Mouse (Mus musculus): Measurements from ENCODE around the gene Slc22a23.

The Slc22a23 gene

GRCm38 (mm10) chr13:34258765-34259164 lies 86.2 kb downstream of the Slc22a23 start:
- POLR2A ChIA-PET, result interaction anchor here in 1 of 4 experiments (0.6 to 1.3 kb wide), 3 partner anchors 7 to 10 kb away, joined by 3 to 4 read pairs (median 3); no protein-coding TSS in a partner anchor
- CTCF ChIA-PET, result no interaction called here

GRCm38 (mm10) chr13:34257177-34257576 lies 87.8 kb downstream of the Slc22a23 start:
- CTCF ChIA-PET, result no interaction called here
- POLR2A ChIA-PET, result interaction anchor here in 1 of 4 experiments (1.1 kb wide), 1 partner anchor 12 kb away, joined by 3 read pairs; no protein-coding TSS in a partner anchor

- POLR2A ChIA-PET, result interaction anchor here in 1 of 4 experiments (1.1 kb wide), 1 partner anchor 11 kb away, joined by 3 read pairs; no protein-coding TSS in a partner anchor
Measured at GRCm38 (mm10) chr13:34256676-34257075, 88.3 kb downstream of the Slc22a23 start.

DNA sequence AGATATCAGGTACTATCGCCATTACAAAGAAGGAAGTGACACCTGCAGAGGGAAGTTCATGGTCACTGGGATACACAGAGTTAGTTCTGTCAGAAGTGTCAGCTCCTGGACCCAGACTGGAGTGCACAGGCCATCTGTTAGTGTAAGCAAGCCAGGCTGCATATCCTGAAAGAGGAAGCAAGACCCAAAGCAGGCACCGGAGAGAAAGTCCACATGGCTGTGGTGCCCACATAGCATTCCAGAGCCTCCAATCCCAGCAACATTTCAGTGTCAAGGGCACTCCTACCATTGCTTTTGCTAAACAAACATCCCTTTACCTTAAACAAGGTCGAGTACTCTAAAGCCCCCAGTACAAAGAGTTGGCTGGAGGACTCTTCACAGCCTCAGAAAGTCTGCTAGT lies 89.7 kb downstream of the Slc22a23 start:
- ChIA-PET CTCF (no interaction called here), POLR2A (no interaction called here)

More at GRCm38 (mm10) chr13:34256676-34257075, 88.3 kb downstream of the Slc22a23 start:
- CTCF ChIA-PET, result no interaction called here

- CTCF ChIA-PET, result no interaction called here
- POLR2A ChIA-PET, result interaction anchor here in 2 of 4 experiments (0.6 to 1.2 kb wide), 3 partner anchors 33 to 125 kb away, joined by 3 to 4 read pairs (median 3); partner anchors contain the start of gene Tubb2b (in 1 of the 2)
Measured at GRCm38 (mm10) chr13:34254691-34255090, 90.3 kb downstream of the Slc22a23 start.

DNA sequence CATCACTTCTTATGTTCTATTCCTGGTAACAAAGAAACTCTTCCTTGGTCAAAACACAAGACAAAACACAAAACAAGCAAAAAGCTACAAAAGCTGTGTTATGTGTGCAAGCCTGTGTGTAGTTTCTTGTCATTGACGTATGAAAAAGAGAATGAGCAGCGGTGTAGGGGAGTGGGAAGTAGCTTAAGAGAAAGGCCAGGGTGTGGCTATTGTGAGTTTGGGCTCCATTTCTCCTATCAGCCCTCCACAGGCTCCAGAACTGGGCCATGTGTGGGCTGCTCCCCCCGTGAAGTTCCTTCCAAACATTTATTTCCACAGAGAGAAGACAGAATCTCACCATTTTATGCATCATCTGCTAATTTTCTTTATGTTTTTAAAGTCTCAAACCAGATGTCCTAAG lies 91.2 kb downstream of the Slc22a23 start:
- POLR2A ChIA-PET, result interaction anchor here in 2 of 4 experiments (1.2 to 1.4 kb wide), 3 partner anchors 12 to 124 kb away, joined by 3 to 4 read pairs (median 3); partner anchors contain the start of gene Tubb2b (in 1 of the 2)
- CTCF ChIA-PET, result no interaction called here

- ChIA-PET POLR2A (interaction anchor here in 3 of 4 experiments (0.6 to 3.3 kb wide), 31 partner anchors 9 to 212 kb away, joined by 3 to 25 read pairs (median 4); partner anchors contain the start of genes Psmg4 (in 2 of the 3), Tubb2b (in 2 of the 3), Bphl (in 1 of the 3) and Slc22a23 (in 1 of the 3)), CTCF (interaction anchor here in 2 of 4 experiments (1.0 to 1.7 kb wide), 3 partner anchors 62 to 93 kb away, joined by 3 to 5 read pairs (median 3); no protein-coding TSS in a partner anchor)
Measured at GRCm38 (mm10) chr13:34248941-34249920, 95.8 kb downstream of the Slc22a23 start.

DNA sequence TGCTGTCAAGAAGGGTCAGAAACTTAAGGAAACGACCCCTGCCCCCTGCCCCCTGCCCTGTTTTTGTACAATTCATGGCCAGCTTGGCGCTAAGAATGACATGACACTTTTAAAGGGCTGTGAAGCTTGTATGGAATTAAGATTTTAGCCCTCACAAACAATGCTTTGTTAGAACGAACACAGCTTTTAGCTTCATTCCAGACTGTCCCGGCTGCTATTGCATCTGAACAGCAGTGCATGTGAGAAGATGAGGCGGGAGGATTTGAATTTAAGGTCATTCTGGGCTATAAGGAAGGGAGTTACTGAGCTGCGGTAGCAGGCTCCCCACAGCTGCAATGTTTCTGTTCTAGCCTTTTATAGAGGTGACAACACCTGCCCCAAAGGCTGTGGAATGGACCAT lies 96.9 kb downstream of the Slc22a23 start:
- CTCF ChIA-PET, result interaction anchor here in 2 of 4 experiments (1.0 to 1.7 kb wide), 3 partner anchors 40 to 92 kb away, joined by 3 to 5 read pairs (median 3); no protein-coding TSS in a partner anchor
- POLR2A ChIA-PET, result interaction anchor here in 3 of 4 experiments (0.8 to 3.3 kb wide), 16 partner anchors 8 to 164 kb away, joined by 3 to 25 read pairs (median 6); partner anchors contain the start of genes Tubb2b (in 2 of the 3) and Slc22a23 (in 1 of the 3)

DNA sequence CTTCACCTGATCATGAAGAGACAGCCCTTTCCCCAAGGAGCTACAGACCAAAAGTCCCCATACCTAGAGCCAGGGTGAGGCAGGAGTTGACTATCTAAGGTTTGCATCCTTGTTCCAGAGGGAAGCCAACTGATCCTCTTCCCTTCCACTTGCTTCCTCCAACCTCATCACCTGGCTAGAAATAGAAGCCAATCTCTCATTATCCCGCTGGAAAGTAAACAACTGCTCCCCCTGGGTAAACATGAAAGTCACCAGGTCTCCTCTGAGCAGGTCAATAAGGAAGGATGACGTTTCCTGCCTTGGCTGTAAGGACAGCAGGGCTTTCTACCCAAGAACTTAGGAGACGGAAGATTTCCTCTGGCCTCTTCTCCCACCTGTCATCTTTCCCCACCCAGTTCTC lies 98.2 kb downstream of the Slc22a23 start:
- ChIA-PET POLR2A (interaction anchor here in 2 of 4 experiments (0.6 to 2.6 kb wide), 4 partner anchors 12 to 99 kb away, joined by 3 to 13 read pairs (median 6); partner anchors contain the start of gene Slc22a23 (in 1 of the 2)), CTCF (interaction anchor here in 1 of 4 experiments (0.6 kb wide), 1 partner anchor 22 kb away, joined by 4 read pairs; no protein-coding TSS in a partner anchor)

GRCm38 (mm10) chr13:34245216-34245615 lies 99.8 kb downstream of the Slc22a23 start:
- ChIA-PET POLR2A (interaction anchor here in 2 of 4 experiments (0.6 to 3.3 kb wide), 7 partner anchors 9 to 130 kb away, joined by 3 to 14 read pairs (median 4); partner anchors contain the start of genes Psmg4 (in 2 of the 2) and Tubb2b (in 2 of the 2)), CTCF (no interaction called here)

- POLR2A ChIA-PET, result interaction anchor here in 3 of 4 experiments (0.5 to 3.3 kb wide), 13 partner anchors 9 to 632 kb away, joined by 3 to 14 read pairs (median 3); partner anchors contain the start of genes Psmg4 (in 2 of the 3), Slc22a23 (in 1 of the 3) and Tubb2b (in 1 of the 3)
- CTCF ChIA-PET, result no interaction called here
Measured at GRCm38 (mm10) chr13:34244186-34244585, 100.8 kb downstream of the Slc22a23 start.

GRCm38 (mm10) chr13:34242211-34242610 lies 102.8 kb downstream of the Slc22a23 start:
- ChIA-PET POLR2A (interaction anchor here in 1 of 4 experiments (1.0 kb wide), 2 partner anchors 11 to 46 kb away, joined by 3 read pairs; no protein-coding TSS in a partner anchor), CTCF (no interaction called here)

- ChIA-PET CTCF (interaction anchor here in 1 of 4 experiments (0.9 kb wide), 1 partner anchor 53 kb away, joined by 3 read pairs; no protein-coding TSS in a partner anchor), POLR2A (interaction anchor here in 3 of 4 experiments (0.6 to 1.8 kb wide), 11 partner anchors 8 to 501 kb away, joined by 3 to 12 read pairs (median 4); partner anchors contain the start of gene Bphl (in 1 of the 3))
Measured at GRCm38 (mm10) chr13:34240087-34240428, 104.9 kb downstream of the Slc22a23 start.

- POLR2A ChIA-PET, result interaction anchor here (0.6 to 1.8 kb wide), 16 partner anchors 9 to 1500 kb away, joined by 3 to 12 read pairs (median 4); partner anchors contain the start of gene Bphl (in 1 of the 4)
- CTCF ChIA-PET, result interaction anchor here in 2 of 4 experiments (0.5 to 0.9 kb wide), 3 partner anchors 27 to 72 kb away, joined by 3 to 5 read pairs (median 3); no protein-coding TSS in a partner anchor
Measured at GRCm38 (mm10) chr13:34239371-34240086, 105.5 kb downstream of the Slc22a23 start.

DNA sequence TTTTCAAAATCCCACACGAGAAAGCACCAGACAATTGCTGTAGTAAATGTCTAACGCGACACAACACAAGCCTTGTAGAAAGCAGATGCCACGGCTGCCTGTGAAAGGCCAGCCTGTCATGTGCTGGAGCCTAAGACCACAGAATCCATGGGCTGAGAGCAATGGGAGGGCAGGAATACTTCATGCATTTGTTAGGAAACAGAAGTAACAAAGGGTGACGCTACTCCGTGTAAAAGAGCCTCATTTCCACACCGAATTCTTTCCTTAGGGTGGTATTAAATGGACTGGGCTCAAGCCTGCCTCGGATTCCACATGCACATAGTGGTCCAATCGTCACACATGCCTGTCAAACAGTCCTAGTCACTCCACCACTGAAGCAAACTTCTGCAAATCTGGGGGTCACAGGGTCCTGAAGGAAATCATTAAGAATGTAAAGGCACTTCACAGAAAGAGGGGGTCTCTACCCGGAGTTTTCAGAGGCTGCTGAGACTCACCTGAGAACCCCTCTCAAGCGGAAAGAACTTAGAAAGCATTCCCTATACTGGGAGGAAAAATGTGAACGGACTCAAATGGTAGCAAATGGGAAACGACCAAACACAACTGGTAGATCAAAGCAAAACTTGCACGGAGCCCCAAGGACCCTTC lies 106.2 kb downstream of the Slc22a23 start:
- CTCF ChIA-PET, result interaction anchor here in 2 of 4 experiments (0.5 to 0.7 kb wide), 4 partner anchors 26 to 144 kb away, joined by 3 to 5 read pairs (median 4); no protein-coding TSS in a partner anchor
- POLR2A ChIA-PET, result interaction anchor here (0.6 to 1.8 kb wide), 12 partner anchors 9 to 1500 kb away, joined by 3 to 9 read pairs (median 4); no protein-coding TSS in a partner anchor

DNA sequence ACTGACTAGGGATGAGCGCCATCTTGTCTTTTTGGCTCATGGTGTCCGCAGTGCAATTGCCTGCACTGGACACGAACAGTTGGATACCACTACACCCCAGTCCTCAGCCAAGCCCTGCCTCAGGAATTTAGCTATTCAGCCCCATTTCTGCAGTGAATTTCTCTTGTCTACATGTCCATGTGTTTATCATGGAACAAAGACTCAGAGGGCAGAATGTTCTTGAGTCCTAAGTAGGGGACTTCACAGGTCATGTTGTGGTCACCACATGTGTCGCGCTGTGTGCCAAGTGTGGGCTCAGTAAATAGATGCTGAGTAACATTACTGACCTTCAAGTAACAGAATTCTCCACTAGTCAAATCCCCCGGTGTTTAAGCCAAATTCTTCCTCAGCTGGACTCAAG lies 109.9 kb downstream of the Slc22a23 start:
- ChIA-PET POLR2A (interaction anchor here in 3 of 4 experiments (0.6 to 3.0 kb wide), 6 partner anchors 9 to 410 kb away, joined by 3 to 13 read pairs (median 4); no protein-coding TSS in a partner anchor), CTCF (interaction anchor here in 1 of 4 experiments (1.0 kb wide), 1 partner anchor 48 kb away, joined by 3 read pairs; no protein-coding TSS in a partner anchor)

DNA sequence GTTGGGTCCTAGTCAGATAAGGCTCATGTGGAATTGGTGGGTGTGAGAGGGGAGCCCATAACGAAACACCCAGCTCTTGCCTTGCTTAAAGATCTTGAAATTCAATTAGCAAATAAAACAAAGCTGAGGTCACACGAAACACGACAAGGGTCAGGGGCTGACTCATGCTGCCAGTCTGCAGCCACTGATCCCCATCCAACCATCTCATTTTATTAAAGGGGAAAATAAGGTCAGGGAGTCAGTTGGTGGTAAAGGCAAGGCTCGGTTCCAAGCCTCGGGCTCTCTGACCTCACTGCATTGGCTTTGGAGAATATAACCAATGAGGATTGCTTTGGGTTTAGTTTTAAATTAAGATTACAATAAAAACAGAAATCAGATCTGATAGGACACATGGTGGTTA lies 110.5 kb downstream of the Slc22a23 start:
- ChIA-PET CTCF (interaction anchor here in 1 of 4 experiments (0.6 kb wide), 1 partner anchor 1446 kb away, joined by 3 read pairs; no protein-coding TSS in a partner anchor), POLR2A (interaction anchor here in 2 of 4 experiments (1.2 to 3.0 kb wide), 2 partner anchors 14 to 36 kb away, joined by 3 to 13 read pairs; no protein-coding TSS in a partner anchor)
